Mouse (Mus musculus): Measurements from ENCODE around the gene Cldn2.
"Not testable (repeated sequence)": the region's sequence is repeated elsewhere in the genome, so short reads cannot be mapped to it uniquely, and the experiment has no call there.

Gene Cldn2

DNA sequence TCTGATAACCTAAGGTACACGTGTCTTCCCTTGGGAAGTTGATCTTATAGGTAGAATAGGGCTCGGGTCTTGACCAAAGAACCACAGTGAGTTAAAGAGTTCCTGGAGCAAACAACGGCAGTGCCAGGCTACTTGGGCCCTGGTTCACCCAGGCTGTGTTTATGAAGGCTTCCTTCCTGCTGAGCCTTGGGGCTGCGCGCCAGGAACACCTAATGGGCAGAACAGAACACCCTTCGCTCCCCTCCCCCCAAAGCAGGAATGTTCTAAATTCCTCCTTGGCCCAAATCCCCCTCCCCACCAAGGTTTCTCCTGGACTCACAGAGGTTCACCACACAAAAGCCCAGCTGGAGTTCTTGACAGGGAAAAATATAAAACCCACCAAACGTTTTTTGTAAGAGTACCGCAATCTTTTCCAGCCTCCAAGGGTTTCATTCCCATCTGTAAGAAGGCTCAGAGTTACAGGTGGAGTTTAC is at the start of gene Cldn2:
TSS of gene Cldn2 (plus strand) at position 423 of the 473 bp plus-strand sequence.
- no peak for DNase-seq (ENCODE audit: low read depth)

DNA sequence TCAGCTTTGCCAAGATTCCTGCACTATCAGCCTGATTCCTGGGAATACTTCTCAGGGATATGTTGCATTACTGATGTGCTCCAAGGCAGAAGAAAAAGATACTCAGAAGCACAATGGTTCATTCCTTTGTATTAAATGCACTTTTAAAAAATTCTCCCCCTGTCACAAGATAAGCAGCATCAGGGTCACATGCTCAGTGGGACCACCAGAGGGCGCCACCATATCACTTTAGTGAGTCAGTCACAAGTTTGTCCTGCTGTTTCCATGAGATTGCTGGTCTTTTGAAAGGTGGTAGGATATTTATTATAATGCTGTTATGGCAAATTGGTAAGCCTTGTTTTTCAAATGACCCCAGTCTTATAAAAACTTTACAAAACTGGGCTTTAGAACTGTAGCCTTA is 48.8 kb upstream of the Cldn2 start:
- peak; percentile 10 for DNase-seq (ENCODE audit: low read depth)

DNA sequence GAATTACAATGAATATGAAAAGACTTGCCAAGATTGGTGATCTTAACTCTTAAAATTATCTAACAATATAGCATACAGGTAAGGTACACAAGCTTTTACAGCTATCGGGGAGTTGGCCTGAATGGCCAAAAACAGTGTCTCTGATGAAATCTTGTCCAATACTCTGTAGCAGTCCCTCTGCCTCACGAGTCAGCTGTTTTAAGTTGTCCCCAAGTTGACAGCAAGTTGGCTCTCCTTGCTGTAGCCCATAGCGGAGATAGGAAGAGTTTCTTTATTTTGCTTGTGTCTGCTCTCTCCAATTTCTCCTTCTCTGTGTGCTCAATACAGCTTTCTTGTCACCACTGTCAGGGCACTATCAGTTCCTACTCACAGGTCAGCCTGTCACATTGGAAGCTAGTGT is 42.0 kb upstream of the Cldn2 start:
- DNase-seq (ENCODE audit: low read depth), result not testable (repeated sequence)

DNA sequence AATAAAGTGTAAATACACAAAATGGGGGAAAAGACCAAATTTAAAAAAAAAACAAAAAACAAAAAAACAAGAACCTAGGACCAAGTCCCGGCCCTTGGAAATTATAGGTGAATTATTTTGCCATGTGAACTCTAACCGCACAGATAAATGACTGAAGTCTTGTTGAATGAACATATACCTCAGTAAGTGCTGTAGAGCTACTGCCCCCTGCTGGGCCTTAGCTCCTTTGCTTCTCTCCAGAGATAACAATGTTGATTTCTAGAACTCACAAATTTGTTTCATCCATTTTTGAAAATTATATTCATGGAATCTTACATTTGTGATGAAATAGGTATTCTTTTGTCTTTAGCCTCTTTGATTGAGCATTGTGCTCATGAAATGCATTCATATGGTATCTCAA is 38.1 kb upstream of the Cldn2 start:
- DNase-seq (ENCODE audit: low read depth), result peak; percentile 12

DNA sequence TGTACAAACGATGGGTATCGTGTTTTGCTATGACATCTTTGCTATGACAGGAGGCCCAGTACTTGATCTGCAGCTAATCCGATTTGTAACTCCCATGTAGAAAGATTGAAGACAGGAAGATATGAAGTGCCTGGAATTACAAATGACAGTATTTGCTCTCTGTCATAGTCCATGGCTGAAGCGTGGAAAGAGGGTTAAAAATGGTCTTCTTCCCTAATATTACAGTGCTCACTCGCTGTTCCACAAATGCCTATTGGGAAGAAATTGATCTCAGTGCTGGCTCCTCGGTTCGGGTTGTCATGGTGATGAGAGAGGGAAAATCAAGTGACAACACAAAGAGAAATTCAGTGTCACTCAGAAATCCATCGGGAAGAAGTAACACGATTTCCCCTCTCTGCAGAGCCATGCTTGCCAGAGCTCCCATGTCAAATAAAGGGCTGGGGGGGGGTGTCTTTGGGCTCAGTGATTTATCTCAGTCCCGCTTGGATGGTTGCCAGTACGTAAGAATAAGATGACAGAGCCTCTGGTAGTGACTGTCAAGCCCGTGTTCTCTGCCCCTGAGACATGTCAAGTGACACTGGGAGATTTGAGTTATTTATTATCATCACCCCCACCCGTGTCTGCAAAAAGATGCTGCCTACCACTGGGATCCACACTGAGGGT is 30.5 kb upstream of the Cldn2 start:
- no peak for DNase-seq (ENCODE audit: low read depth)

DNA sequence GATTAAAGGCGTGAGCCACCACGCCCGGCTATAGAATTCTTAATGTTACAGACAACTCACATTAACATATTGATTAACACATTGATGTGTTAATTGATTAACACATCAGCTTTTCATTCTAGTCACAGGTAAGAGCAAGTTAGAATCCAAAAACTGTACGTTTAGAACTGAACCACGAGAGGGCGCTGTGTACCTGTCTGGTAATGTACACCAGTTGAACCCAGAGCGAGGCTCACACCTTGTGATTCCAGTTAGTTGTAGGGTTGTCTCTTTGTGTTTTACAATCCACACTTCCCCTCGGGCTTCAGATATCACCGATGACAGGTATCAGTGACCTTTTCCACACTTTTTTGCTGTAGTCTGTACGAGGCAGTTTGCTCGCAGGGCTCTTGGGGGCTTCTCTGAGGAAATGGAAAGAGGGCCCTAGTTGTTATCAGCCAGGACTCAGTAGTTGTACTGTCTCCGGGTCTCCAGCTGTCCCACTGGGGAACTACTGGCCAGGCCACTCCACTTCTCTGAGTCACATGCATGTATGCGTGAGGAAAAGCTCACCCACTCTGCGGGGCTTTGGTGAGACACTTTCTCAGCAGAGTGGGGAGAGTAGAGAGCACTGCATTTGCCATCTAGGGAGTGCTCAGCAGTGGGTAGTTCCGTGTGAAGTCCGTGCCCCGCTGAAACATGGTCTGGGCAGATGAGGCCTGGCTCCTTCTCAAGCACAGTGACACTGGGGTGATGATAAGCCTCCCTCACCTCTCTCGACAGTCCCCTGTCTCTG is 26.1 kb upstream of the Cldn2 start:
- DNase-seq (ENCODE audit: low read depth), result peak; percentile 31

DNA sequence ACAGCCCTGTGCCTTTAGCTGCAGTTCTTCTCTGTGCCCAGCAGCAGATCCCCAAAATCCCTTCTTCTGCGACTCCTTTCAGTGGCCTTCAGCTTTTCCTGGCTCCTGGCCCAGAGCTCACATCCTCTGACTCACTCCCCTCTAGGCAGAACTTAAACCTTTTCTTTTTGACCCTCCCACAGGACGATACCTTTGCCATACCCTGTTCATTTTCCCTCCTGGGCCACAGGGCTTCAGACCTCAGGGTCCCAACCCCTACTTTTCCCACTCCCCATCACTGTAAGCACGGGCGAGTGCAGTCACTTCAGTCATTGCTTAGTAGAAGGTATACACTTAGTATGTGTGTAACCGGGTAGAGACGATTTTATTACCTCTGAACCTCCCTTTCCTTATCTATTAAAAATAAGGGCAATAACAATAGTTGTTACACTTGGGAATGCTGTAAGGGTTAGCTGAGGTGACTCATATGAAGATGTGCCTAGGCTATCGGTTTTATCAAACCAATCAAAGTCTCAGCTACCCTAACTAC is 25.5 kb upstream of the Cldn2 start:
- DNase-seq (ENCODE audit: low read depth), result no peak

DNA sequence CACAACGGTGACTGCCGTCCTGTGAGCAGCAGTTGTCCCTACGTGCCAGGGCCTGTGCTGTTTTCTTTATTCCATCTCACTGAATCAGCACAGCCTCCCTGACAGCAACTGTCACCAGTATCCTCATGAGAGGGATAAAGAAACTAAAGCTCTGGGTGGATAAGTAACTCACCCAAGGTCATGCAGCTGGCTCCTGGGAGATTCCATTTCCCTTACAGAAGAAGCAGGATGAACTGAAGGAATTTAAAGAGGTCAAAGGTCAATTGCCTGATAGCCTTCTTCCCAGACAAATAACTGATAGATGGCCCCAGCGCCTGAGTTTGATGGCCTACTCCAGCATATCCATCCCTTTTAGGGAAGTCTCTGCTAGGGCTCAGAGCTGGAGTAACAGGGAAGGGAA is 23.3 kb upstream of the Cldn2 start:
- no peak for DNase-seq (ENCODE audit: low read depth)

DNA sequence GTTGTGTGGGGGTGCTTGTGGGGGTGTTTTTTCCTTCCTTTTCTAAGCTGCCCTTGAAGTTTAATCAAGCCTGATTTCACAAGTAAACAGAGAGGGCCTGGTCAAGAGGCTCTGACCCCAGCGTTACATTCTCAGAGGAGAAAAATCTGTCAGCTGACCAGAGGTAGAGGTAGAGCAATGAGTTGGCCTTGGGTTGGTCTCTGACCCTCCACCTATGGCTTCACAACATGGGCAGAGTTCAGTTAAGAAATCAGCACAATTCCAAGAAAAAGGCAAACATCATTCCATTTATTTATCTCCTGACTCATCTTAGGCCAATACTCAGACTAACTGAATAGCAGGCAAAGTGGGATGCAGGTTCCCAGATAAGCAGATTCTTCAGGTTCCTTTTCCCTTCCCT is 21.7 kb upstream of the Cldn2 start:
- no peak for DNase-seq (ENCODE audit: low read depth)

DNA sequence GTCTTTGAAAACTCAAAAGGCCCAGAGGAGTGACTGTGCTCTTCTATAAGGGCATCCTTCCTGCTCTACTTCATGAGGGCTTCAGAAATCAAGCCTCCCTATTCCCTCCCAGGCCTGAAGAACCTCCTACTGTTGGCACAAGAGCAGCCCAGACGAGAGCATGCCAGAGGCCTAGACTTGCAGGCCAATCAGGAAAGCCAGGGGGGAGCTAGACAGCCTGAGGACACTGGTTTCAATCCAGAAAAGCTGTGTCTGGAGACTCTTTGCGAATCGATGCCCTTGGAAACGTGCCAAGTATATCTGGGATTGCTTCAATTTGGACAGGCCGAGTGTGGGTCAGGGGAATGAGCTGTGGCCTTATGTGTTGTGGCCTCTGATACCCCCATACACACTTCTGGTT is 21.2 kb upstream of the Cldn2 start:
- no peak for DNase-seq (ENCODE audit: low read depth)

DNA sequence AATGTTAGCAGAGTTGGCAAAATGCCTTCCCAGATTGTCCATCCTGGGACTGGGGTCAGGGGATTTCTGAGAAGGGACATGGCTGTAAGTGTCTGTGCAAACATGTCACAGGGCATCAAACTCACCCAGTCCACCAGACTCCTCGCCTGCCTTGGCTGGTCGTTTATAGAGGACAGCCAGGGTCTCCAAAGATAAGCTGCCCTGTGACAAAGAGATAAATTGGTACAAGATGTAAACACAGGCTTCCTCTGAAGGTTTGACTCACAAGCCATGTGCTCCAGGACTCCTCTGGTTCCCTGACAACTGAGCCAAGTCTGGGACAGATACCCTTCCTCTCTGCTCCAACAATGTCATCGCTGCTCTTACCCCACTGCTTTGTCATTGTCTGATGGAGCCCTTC is 19.6 kb upstream of the Cldn2 start:
- no peak for DNase-seq (ENCODE audit: low read depth)

DNA sequence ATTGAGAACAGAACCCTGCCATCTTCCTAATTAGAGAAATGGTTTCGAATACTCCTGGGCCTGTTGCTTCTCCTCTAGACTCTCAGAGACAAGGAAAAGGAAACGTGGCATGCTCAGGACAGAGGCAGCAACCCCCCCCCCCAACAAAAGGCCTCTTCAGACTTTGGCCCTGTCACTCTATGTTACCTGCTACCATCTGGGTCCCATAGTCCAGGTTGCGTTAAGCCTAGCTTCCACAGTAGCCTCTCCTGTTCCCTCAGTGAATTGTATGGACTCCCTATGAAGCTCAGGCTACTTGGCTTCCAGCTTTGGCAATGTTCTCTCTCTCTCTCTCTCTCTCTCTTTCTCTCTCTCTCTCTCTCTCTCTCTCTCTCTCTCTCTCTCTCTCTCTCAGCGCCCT is 19.1 kb upstream of the Cldn2 start:
- DNase-seq (ENCODE audit: low read depth), result no peak

DNA sequence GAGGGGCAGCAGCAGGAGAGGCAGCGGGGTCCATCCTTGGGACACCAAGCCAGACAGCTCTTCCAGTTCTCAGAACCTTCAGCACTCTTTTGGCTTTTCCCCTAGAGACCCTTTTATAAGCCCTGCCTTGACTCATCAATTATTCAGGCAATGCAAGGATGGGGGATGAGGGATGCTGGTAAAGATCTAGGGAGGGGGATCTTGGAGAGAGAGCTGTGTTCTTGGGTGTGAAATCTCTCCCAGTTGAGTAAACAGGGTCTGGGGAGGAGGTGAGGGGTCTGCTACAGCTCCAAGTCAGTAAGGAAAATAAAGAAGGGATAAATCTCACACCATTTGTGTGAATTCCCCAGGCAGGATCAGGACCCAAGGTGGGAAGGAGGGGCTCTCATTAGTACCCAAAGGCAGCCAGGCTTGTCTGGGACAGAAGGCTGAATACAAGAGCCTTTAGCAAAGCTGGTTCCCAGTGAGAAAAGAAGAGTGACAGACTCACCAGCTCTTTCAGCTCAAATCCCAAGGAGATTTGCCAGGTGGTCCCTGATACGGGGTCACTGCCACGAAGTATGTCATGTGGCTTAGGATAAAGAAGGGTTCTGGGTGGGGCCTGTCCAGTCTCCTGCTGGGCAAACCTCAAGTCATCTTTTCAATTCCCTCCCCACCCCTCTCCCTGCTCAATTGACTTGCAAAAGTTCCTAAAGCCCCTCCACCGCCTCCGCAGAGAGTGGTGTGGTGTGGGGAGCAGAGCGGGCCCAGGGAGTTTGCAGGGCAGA is 18.2 kb upstream of the Cldn2 start, which contains the start of gene Ripply1:
TSS of gene Ripply1 (minus strand) at position 76 of the 767 bp plus-strand sequence.
- no peak for DNase-seq (ENCODE audit: low read depth)

DNA sequence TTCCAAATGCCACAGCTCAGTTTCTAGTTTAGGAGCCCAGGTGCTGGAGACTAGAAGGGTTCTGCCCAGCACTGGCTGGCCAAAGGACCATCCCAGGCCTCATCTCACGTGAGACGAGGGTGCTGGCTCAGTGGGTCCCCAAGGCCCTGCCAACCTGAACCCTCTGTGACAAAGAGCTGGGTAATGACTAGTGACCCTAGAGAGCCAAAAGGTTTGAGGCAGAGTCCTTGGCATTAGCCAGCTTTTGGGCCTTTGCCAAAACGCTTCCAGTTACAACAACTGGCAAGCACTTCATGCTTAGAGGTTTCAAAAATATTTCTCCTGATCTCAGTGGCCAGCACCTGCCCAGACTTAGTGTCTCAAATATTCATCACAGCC is 17.6 kb upstream of the Cldn2 start:
- no peak for DNase-seq (ENCODE audit: low read depth)

DNA sequence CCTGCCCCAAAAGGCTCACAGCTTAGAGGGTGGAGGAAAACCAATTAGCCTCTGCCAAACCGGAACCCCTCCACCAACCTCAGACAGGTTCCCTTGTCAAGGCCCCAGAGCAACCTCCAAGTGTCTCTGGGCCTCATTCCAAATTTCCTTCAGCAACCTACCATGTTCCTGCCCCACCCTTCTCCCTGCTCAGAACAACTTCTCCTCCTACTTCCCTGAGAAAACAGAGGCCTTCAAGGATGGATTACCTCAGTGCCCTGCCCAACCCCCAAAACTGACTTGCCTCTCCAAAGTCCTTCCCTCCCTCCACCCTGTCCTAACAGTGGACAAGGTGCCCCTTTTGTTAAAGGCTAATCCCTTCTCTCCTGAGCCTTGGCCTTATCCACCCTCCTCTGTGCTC is 14.9 kb upstream of the Cldn2 start:
- DNase-seq (ENCODE audit: low read depth), result no peak

DNA sequence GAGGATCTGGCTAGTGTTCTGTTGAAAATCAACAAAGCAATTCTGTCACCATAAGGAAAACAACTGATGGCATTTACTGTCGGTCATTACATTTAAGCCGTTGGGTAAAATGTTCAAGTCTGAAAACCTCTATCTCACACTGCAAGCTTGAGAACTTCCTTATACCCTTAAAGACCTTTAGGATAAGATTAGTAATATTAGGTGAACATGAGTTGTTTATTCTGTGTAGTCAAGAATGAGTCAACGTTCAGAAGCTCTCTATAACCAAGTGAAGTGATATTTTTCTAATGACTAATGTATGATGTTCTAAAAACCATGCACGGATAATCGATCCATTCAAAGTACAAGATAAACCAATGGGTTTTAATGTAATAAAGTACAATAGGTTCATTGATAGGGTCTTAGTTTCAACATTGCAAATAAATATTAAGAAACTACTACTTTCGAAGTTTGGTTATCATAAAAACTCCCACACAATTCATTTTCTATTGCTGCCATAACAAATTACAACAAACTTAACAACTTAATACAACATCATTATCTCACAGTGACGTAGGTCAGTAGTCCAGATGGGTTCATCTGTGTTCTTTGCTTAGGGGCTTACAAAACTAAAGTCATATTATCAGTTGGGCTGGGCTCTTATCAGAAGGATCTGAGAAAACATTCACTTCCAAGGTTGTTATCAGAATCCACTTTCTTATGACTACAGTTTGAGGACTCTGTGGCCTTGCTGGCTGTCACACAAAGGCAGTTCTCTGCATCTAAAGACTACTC is 6.4 kb upstream of the Cldn2 start:
- no peak for DNase-seq (ENCODE audit: low read depth)

DNA sequence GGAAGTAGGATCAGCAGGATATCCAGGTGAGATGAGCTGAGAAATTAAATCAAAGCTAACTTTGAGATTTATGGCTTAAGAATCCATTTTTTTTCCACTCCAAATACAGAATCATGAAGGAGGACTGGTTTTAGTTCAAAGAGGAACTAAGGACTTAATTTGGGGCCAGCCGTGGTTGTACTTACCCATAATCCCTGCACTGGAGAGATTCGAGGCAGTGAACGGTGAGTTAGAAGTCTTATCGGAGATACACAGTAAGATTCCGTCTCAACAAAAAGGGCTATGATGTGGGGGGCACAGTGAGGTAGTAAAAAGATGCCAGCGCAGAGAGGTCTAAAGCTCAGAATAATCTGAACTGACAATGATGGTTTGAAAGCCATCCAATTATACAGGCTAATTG is 4.6 kb upstream of the Cldn2 start:
- DNase-seq (ENCODE audit: low read depth), result no peak

DNA sequence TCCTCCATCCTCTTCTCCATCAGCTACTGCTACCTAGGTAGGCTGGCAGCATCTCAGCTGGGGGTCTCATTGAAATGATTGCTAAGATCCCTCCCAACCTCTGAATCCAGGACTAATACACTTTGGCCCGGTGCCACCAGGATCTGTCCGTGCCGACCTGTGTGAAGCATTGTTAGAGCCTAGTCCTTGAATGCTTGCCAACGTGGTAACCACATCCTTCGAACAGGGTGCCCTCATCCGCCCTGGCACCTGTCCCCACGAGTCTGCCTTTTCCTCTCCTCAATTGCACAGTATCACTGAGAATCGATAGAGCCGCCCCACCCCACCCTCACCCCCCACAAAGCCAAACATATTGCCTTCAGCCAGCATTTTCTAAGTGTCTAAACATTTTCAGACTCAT is 2.8 kb upstream of the Cldn2 start:
- DNase-seq (ENCODE audit: low read depth), result no peak

DNA sequence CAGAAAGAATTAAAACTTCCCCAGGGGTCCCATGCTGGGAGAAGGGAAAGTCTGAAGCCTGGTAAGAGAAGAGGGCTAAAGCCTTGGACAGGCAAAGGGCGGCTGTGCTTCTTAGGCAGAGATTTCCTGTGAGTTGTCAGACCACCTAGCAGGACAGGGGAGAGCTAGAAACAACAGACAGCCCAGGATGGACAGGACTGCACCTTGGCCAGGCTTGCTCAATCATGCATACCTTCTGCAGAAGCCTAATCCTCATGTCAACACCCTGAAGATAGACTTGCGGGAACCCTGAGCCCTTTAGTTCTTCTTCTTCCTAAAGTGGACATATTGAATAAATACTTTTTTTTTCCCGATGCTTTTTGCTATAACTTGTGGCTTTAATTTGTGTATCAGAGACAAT is 675 bp upstream of the Cldn2 start:
- no peak for DNase-seq (ENCODE audit: low read depth)

DNA sequence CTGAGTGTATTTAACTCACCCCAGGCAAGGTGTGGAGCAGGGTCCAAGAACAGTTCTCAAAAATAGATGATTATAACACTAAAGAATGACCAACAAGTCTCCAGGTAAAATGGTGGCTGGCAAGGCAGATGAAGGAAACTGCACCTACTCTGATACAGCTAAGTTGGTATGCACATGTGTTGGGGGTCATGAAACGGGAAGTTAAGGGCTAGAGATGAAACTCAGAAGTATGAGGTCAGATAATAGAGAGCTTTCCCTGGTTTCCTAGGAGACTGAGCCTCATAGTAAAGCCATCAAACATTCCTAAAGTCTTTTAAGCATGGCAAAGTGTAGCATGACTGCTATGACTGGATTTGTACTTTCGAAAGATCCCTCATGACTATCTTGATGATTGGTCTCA is 2.4 kb downstream of the Cldn2 start:
- no peak for DNase-seq (ENCODE audit: low read depth)

DNA sequence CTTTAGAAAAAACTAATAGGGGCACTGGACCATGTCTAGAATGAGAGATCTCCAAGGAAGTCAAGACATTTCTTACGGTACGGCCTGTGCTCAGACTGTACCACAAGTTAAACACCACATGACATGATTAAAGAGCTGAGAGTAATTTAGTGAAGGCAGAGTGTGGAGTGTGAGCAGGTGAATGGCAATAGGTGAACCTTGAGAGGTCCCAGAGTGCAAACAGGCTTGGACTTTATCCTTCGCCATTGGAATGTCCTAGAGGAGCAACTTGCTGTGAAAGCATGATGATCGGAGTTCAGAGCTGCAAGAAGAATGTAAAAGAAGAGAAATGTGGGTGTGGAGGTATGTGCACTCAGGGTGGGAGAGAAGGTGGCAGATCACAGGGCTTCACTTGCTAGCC is 5.3 kb downstream of the Cldn2 start:
- no peak for DNase-seq (ENCODE audit: low read depth)

DNA sequence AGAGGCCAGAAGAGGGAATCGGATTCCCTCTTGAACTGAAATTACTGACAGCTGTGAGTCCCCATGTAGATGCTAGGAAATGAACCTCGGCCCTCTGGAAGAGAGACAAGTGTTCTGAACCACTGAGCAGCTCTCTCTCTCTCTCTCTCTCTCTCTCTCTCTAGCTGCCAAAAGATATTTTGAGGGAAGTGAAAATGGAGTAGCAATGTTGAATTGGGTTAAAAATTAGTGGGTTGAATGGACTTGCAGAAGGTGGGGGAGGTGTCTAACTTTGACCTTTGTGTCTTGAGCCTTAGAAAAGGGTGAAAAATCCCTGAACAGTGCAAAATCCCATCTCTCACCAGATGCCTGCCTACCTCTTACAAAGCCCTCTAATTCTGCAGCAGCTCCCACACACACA is 6.8 kb downstream of the Cldn2 start:
- DNase-seq (ENCODE audit: low read depth), result no peak
